Mouse (Mus musculus): Measurements from ENCODE around the gene Iqch. TPM values are rescaled to one million over a fixed set of nuclear protein-coding genes. Genes with fewer than 3 reads are reported as not detected.

Gene Iqch
- total and polyA plus RNA-seq, 3 experiments = 0.06 TPM; not detected in 2

- no peak overlapping the region for H3K4me3 ChIP-seq
- no peak for DNase-seq
- TF ChIP-seq EP300 (IDR thresholded peaks at IDR 0.05; ENCODE audit: insufficient read depth, low read depth, low read length) (no peak), POLR2A (IDR thresholded peaks at IDR 0.05; ENCODE audit: insufficient read depth, low read depth, low read length) (no peak), CTCF (IDR thresholded peaks at IDR 0.05) (no peak)
- intact Hi-C loops (cut with DNase I) = no loop called here
- H3K27me3 ChIP-seq (ENCODE audit: control insufficient read depth, insufficient read depth, low read length) = no peaks in the 10 kb centered on the region
- H3K27ac ChIP-seq = no peak overlapping the region
- no peaks in the 10 kb centered on the region for H3K4me1 ChIP-seq (ENCODE audit: control insufficient read depth, insufficient read depth, low read length)
- H3K9ac ChIP-seq (ENCODE audit: low read depth, low read length) = no peak overlapping the region
- H3K36me3 ChIP-seq (ENCODE audit: control insufficient read depth, insufficient read depth, low read length) = no peaks in the 10 kb centered on the region
- WGBS = 77% methylated on average over 1 of the region's 1 CpGs
- H3K79me2 ChIP-seq (replicated peaks; ENCODE audit: control insufficient read depth, insufficient read depth, low read length) = no peaks in the 10 kb centered on the region
These were observed 171.6 kb downstream of the Iqch start for GRCm38 (mm10) chr9:63430652-63431051.

GRCm38 (mm10) chr9:63421096-63421736 is 181.1 kb downstream of the Iqch start:
- H3K27me3 ChIP-seq (ENCODE audit: control insufficient read depth, insufficient read depth, low read length) = no peaks in the 10 kb centered on the region
- no peaks in the 10 kb centered on the region for H3K4me1 ChIP-seq (ENCODE audit: control insufficient read depth, insufficient read depth, low read length)
- WGBS = 59% methylated on average over 9 of the region's 9 CpGs
- H3K9ac ChIP-seq (ENCODE audit: low read depth, low read length) = no peak overlapping the region
- no peak for DNase-seq
- TF ChIP-seq EP300 (IDR thresholded peaks at IDR 0.05; ENCODE audit: insufficient read depth, low read depth, low read length) (no peak), CTCF (IDR thresholded peaks at IDR 0.05) (peak; percentile 41)
- H3K4me3 ChIP-seq = no peak overlapping the region
- H3K36me3 ChIP-seq (ENCODE audit: control insufficient read depth, insufficient read depth, low read length) = no peaks in the 10 kb centered on the region
- no peak overlapping the region for H3K27ac ChIP-seq
- no peaks in the 10 kb centered on the region for H3K79me2 ChIP-seq (replicated peaks; ENCODE audit: control insufficient read depth, insufficient read depth, low read length)
- intact Hi-C loops (cut with DNase I) = loop anchor here (1.0 kb wide), 1 partner anchor 285 kb away; no protein-coding TSS in a partner anchor

- Histone ChIP-seq H3K36me3 (ENCODE audit: control insufficient read depth, insufficient read depth, low read length) (no peaks in the 10 kb centered on the region), H3K27ac (no peak overlapping the region), H3K9ac (ENCODE audit: low read depth, low read length) (no peak overlapping the region), H3K4me1 (ENCODE audit: control insufficient read depth, insufficient read depth, low read length) (no peaks in the 10 kb centered on the region), H3K27me3 (ENCODE audit: control insufficient read depth, insufficient read depth, low read length) (no peaks in the 10 kb centered on the region), H3K4me3 (no peak overlapping the region), H3K79me2 (replicated peaks; ENCODE audit: control insufficient read depth, insufficient read depth, low read length) (no peaks in the 10 kb centered on the region)
- WGBS = 56% methylated on average over 6 of the region's 6 CpGs
- DNase-seq = no peak
- TF ChIP-seq EP300 (IDR thresholded peaks at IDR 0.05; ENCODE audit: insufficient read depth, low read depth, low read length) (no peak), CTCF (IDR thresholded peaks at IDR 0.05) (no peak), POLR2A (IDR thresholded peaks at IDR 0.05; ENCODE audit: insufficient read depth, low read depth, low read length) (no peak)
- intact Hi-C loops (cut with DNase I) = no loop called here
These were observed 181.9 kb downstream of the Iqch start for GRCm38 (mm10) chr9:63420396-63420795.

GRCm38 (mm10) chr9:63400176-63400575 is 202.1 kb downstream of the Iqch start:
- TF ChIP-seq EP300 (IDR thresholded peaks at IDR 0.05; ENCODE audit: insufficient read depth, low read depth, low read length) = no peak
- TF ChIP-seq POLR2A (IDR thresholded peaks at IDR 0.05; ENCODE audit: insufficient read depth, low read depth, low read length) = no peak
- no peak for TF ChIP-seq CTCF (IDR thresholded peaks at IDR 0.05)
- no peaks in the 10 kb centered on the region for H3K79me2 ChIP-seq (replicated peaks; ENCODE audit: control insufficient read depth, insufficient read depth, low read length)
- peaks cover 10% of the 10 kb centered on the region for H3K36me3 ChIP-seq (ENCODE audit: control insufficient read depth, insufficient read depth, low read length)
- H3K27me3 ChIP-seq (ENCODE audit: control insufficient read depth, insufficient read depth, low read length) = no peaks in the 10 kb centered on the region
- no peak overlapping the region for H3K4me3 ChIP-seq
- no peak overlapping the region for H3K9ac ChIP-seq (ENCODE audit: low read depth, low read length)
- H3K27ac ChIP-seq = no peak overlapping the region
- WGBS = 69% methylated on average over 1 of the region's 1 CpGs
- no peak for DNase-seq
- H3K4me1 ChIP-seq (ENCODE audit: control insufficient read depth, insufficient read depth, low read length) = peaks cover 6% of the 10 kb centered on the region
- intact Hi-C loops (cut with DNase I) = no loop called here

GRCm38 (mm10) chr9:63399463-63399815 is 202.9 kb downstream of the Iqch start:
- Histone ChIP-seq H3K79me2 (replicated peaks; ENCODE audit: control insufficient read depth, insufficient read depth, low read length) (no peaks in the 10 kb centered on the region), H3K4me1 (ENCODE audit: control insufficient read depth, insufficient read depth, low read length) (peaks cover 6% of the 10 kb centered on the region), H3K9ac (ENCODE audit: low read depth, low read length) (peak overlapping the region; percentile 70), H3K27me3 (ENCODE audit: control insufficient read depth, insufficient read depth, low read length) (no peaks in the 10 kb centered on the region), H3K36me3 (ENCODE audit: control insufficient read depth, insufficient read depth, low read length) (peaks cover 10% of the 10 kb centered on the region), H3K27ac (peak overlapping the region; percentile 93), H3K4me3 (peak overlapping the region; percentile 77)
- intact Hi-C loops (cut with DNase I) = loop anchor here (1.0 to 10.0 kb wide), 3 partner anchors 22 to 267 kb away; partner anchors contain the start of genes Aagab, Iqch and Map2k5
- TF ChIP-seq EP300 (IDR thresholded peaks at IDR 0.05; ENCODE audit: insufficient read depth, low read depth, low read length) = no peak
- no peak; the same call in 1 of the 2 replicates for TF ChIP-seq POLR2A (IDR thresholded peaks at IDR 0.05; ENCODE audit: insufficient read depth, low read depth, low read length)
- no peak for TF ChIP-seq CTCF (IDR thresholded peaks at IDR 0.05)
- DNase-seq = no peak
- 3% methylated on average over 8 of the region's 8 CpGs for WGBS

GRCm38 (mm10) chr9:63398611-63399462 is 203.5 kb downstream of the Iqch start, which contains the start of gene 2300009A05Rik:
2300009A05Rik (minus strand) TSS chr9:63399246.
- Histone ChIP-seq H3K27ac (peak within 1 kb of the TSS; percentile 93), H3K9ac (ENCODE audit: low read depth, low read length) (peak within 1 kb of the TSS; percentile 88), H3K79me2 (replicated peaks; ENCODE audit: control insufficient read depth, insufficient read depth, low read length) (no peaks in the 10 kb centered on the region), H3K4me3 (peak within 1 kb of the TSS; percentile 77), H3K4me1 (ENCODE audit: control insufficient read depth, insufficient read depth, low read length) (peaks cover 6% of the 10 kb centered on the region), H3K36me3 (ENCODE audit: control insufficient read depth, insufficient read depth, low read length) (peaks cover 10% of the 10 kb centered on the region), H3K27me3 (ENCODE audit: control insufficient read depth, insufficient read depth, low read length) (no peaks in the 10 kb centered on the region)
- DNase-seq = peak; percentile 98
- intact Hi-C loops (cut with DNase I) = loop anchor here (1.0 to 10.0 kb wide), 3 partner anchors 22 to 267 kb away; partner anchors contain the start of genes Aagab, Iqch and Map2k5
- WGBS = under 1% methylated on average over 72 of the region's 74 CpGs
- TF ChIP-seq CTCF (IDR thresholded peaks at IDR 0.05) = peak; percentile 28
- peak; percentile 83; the same call in 1 of the 2 replicates for TF ChIP-seq POLR2A (IDR thresholded peaks at IDR 0.05; ENCODE audit: insufficient read depth, low read depth, low read length)
- TF ChIP-seq EP300 (IDR thresholded peaks at IDR 0.05; ENCODE audit: insufficient read depth, low read depth, low read length) = no peak

Data from heart, adult 2 months (tissue).